Mouse (Mus musculus): ENCODE data around the gene Ankrd65.
A peak's percentile ranks its signal among the peaks of the same experiment; 100 is the strongest.
"Not testable (repeated sequence)": the region's sequence is repeated elsewhere in the genome, so short reads cannot be mapped to it uniquely, and the experiment has no call there.

The Ankrd65 gene

GRCm38 (mm10) chr4:155790021-155790489 is at the start of gene Ankrd65:
TSS of gene Ankrd65 (plus strand) at chr4:155790439.
- no peak for DNase-seq (ENCODE audit: low spot score)

GRCm38 (mm10) chr4:155740681-155741080 is 49.6 kb upstream of the Ankrd65 start:
- not testable (repeated sequence) for DNase-seq (ENCODE audit: low spot score)

GRCm38 (mm10) chr4:155742684-155743083 is 47.6 kb upstream of the Ankrd65 start:
- DNase-seq (ENCODE audit: low spot score) = no peak

GRCm38 (mm10) chr4:155744474-155744873 is 45.8 kb upstream of the Ankrd65 start:
- no peak for DNase-seq (ENCODE audit: low spot score)

GRCm38 (mm10) chr4:155745136-155745535 is 45.1 kb upstream of the Ankrd65 start:
- DNase-seq (ENCODE audit: low spot score) = no peak

- no peak for DNase-seq (ENCODE audit: low spot score)
Measured at GRCm38 (mm10) chr4:155746036-155746548, 44.1 kb upstream of the Ankrd65 start.

GRCm38 (mm10) chr4:155746575-155747490 is 43.4 kb upstream of the Ankrd65 start:
- no peak for DNase-seq (ENCODE audit: low spot score)

- DNase-seq (ENCODE audit: low spot score) = no peak
Measured at GRCm38 (mm10) chr4:155757011-155757410, 33.2 kb upstream of the Ankrd65 start.

GRCm38 (mm10) chr4:155759862-155760612 is 30.2 kb upstream of the Ankrd65 start:
- no peak for DNase-seq (ENCODE audit: low spot score)

GRCm38 (mm10) chr4:155760613-155761355 is 29.5 kb upstream of the Ankrd65 start, which contains the start of gene Atad3a:
TSS of gene Atad3a (minus strand) at chr4:155761093.
- DNase-seq (ENCODE audit: low spot score) = peak; percentile 85

- DNase-seq (ENCODE audit: low spot score) = no peak
Measured at GRCm38 (mm10) chr4:155761356-155762099, 28.7 kb upstream of the Ankrd65 start.

- DNase-seq (ENCODE audit: low spot score) = no peak
Measured at GRCm38 (mm10) chr4:155762357-155762756, 27.9 kb upstream of the Ankrd65 start.

GRCm38 (mm10) chr4:155769496-155769879 is 20.8 kb upstream of the Ankrd65 start:
- no peak for DNase-seq (ENCODE audit: low spot score)

- peak; percentile 82 for DNase-seq (ENCODE audit: low spot score)
Measured at GRCm38 (mm10) chr4:155769880-155770512, 20.2 kb upstream of the Ankrd65 start.

GRCm38 (mm10) chr4:155770626-155771025 is 19.6 kb upstream of the Ankrd65 start:
- no peak for DNase-seq (ENCODE audit: low spot score)

GRCm38 (mm10) chr4:155771706-155772105 is 18.5 kb upstream of the Ankrd65 start:
- DNase-seq (ENCODE audit: low spot score) = no peak

GRCm38 (mm10) chr4:155772786-155773185 is 17.5 kb upstream of the Ankrd65 start:
- no peak for DNase-seq (ENCODE audit: low spot score)

GRCm38 (mm10) chr4:155773335-155774078 is 16.7 kb upstream of the Ankrd65 start:
- no peak for DNase-seq (ENCODE audit: low spot score)

- DNase-seq (ENCODE audit: low spot score) = no peak
Measured at GRCm38 (mm10) chr4:155774280-155774754, 15.9 kb upstream of the Ankrd65 start, which contains the start of gene Vwa1. TSS of gene Vwa1 (minus strand) at chr4:155774698.

Data from layer of hippocampus, adult 9-10 months (tissue).